Mouse (Mus musculus): ENCODE results near the gene Dpp6. TPM values are rescaled to one million over a fixed set of nuclear protein-coding genes. Genes with fewer than 3 reads are reported as not detected.

The Dpp6 gene
- total and polyA plus RNA-seq, 3 experiments: not detected

GRCm38 (mm10) chr5:27194157-27194556, 377.2 kb downstream of the Dpp6 start:
- Histone ChIP-seq H3K36me3 (ENCODE audit: control insufficient read depth in 1 of 2, insufficient read depth in 2 of 2, low read length in 2 of 2) (no peaks in the 10 kb centered on the region), H3K9ac (ENCODE audit: control insufficient read depth, low read depth, low read length, poor library complexity, severe bottlenecking) (no peak overlapping the region), H3K4me1 (ENCODE audit: control insufficient read depth in 1 of 2, insufficient read depth in 2 of 2, low read length in 2 of 2) (no peaks in the 10 kb centered on the region), H3K9me3 (replicated peaks; ENCODE audit: insufficient read depth, low read length) (no peaks in the 10 kb centered on the region), H3K79me2 (ENCODE audit: control insufficient read depth, insufficient read depth, low read length, poor library complexity) (no peaks in the 10 kb centered on the region), H3K4me3 (ENCODE audit: control insufficient read depth in 1 of 2, insufficient read depth in 1 of 2, low read depth in 2 of 2, low read length in 2 of 2) (no peak overlapping the region), H3K27ac (ENCODE audit: control insufficient read depth, low read depth, low read length) (no peak overlapping the region), H3K27me3 (ENCODE audit: control insufficient read depth in 1 of 2, insufficient read depth in 2 of 2, low read length in 2 of 2) (no peaks in the 10 kb centered on the region)
- no peak for DNase-seq (ENCODE audit: low read depth, low spot score)
- TF ChIP-seq EP300 (IDR thresholded peaks at IDR 0.05; ENCODE audit: low read depth in 1 of 2, low read length in 2 of 2): no peak
- no peak for TF ChIP-seq ZC3H11A (IDR thresholded peaks at IDR 0.05; ENCODE audit: low read depth, low read length)
- no peak for TF ChIP-seq SIN3A (IDR thresholded peaks at IDR 0.05; ENCODE audit: low read length)
- TF ChIP-seq BHLHE40 (IDR thresholded peaks at IDR 0.05; ENCODE audit: borderline replicate concordance, low read depth, low read length): no peak
- TF ChIP-seq E2F4 (IDR thresholded peaks at IDR 0.05; ENCODE audit: borderline replicate concordance, low read depth, low read length): no peak
- TF ChIP-seq ELF1 (IDR thresholded peaks at IDR 0.05; ENCODE audit: low read depth, low read length): no peak
- no peak for TF ChIP-seq USF2 (IDR thresholded peaks at IDR 0.05; ENCODE audit: borderline replicate concordance in 1 of 2, insufficient read depth in 1 of 2, low read depth in 1 of 2, low read length in 2 of 2)
- TF ChIP-seq CTCF (IDR thresholded peaks at IDR 0.05 in 2 of 3, conservative IDR thresholded peaks at IDR 0.05 in 1 of 3; ENCODE audit: control insufficient read depth in 1 of 3, insufficient read depth in 1 of 3, low read depth in 2 of 3, low read length in 3 of 3, poor library complexity in 1 of 3, severe bottlenecking in 1 of 3): no peak
- no peak for TF ChIP-seq SMC3 (IDR thresholded peaks at IDR 0.05; ENCODE audit: low read depth, low read length)
- no peak for TF ChIP-seq NRF1 (IDR thresholded peaks at IDR 0.05; ENCODE audit: insufficient read depth, low read depth, low read length, poor library complexity, severe bottlenecking)
- TF ChIP-seq RAD21 (IDR thresholded peaks at IDR 0.05; ENCODE audit: low read depth, low read length): no peak
- TF ChIP-seq CHD1 (IDR thresholded peaks at IDR 0.05; ENCODE audit: low read depth, low read length): no peak
- no peak for TF ChIP-seq POLR2A (IDR thresholded peaks at IDR 0.05; ENCODE audit: control insufficient read depth in 1 of 2, insufficient read depth in 1 of 2, low read depth in 1 of 2, low read length in 2 of 2, poor library complexity in 1 of 2)
- TF ChIP-seq NELFE (IDR thresholded peaks at IDR 0.05; ENCODE audit: low read depth, low read length): no peak
- TF ChIP-seq GATA1 (IDR thresholded peaks at IDR 0.05; ENCODE audit: low read depth, low read length): no peak
- no peak for TF ChIP-seq MAFK (IDR thresholded peaks at IDR 0.05; ENCODE audit: borderline replicate concordance, low read depth, low read length)
- TF ChIP-seq POLR2AphosphoS2 (IDR thresholded peaks at IDR 0.05; ENCODE audit: low read length): no peak

- Histone ChIP-seq H3K9ac (ENCODE audit: control insufficient read depth, low read depth, low read length, poor library complexity, severe bottlenecking) (no peak overlapping the region), H3K4me1 (ENCODE audit: control insufficient read depth in 1 of 2, insufficient read depth in 2 of 2, low read length in 2 of 2) (no peaks in the 10 kb centered on the region), H3K27ac (ENCODE audit: control insufficient read depth, low read depth, low read length) (no peak overlapping the region), H3K27me3 (ENCODE audit: control insufficient read depth in 1 of 2, insufficient read depth in 2 of 2, low read length in 2 of 2) (no peaks in the 10 kb centered on the region), H3K9me3 (replicated peaks; ENCODE audit: insufficient read depth, low read length) (no peaks in the 10 kb centered on the region), H3K4me3 (ENCODE audit: control insufficient read depth in 1 of 2, insufficient read depth in 1 of 2, low read depth in 2 of 2, low read length in 2 of 2) (no peak overlapping the region), H3K79me2 (ENCODE audit: control insufficient read depth, insufficient read depth, low read length, poor library complexity) (no peaks in the 10 kb centered on the region), H3K36me3 (ENCODE audit: control insufficient read depth in 1 of 2, insufficient read depth in 2 of 2, low read length in 2 of 2) (no peaks in the 10 kb centered on the region)
- no peak for DNase-seq (ENCODE audit: low read depth, low spot score)
- TF ChIP-seq MEF2A (IDR thresholded peaks at IDR 0.05; ENCODE audit: extremely low read depth, insufficient replicate concordance, low read depth, low read length, poor library complexity, severe bottlenecking) (no peak), RAD21 (IDR thresholded peaks at IDR 0.05; ENCODE audit: low read depth, low read length) (no peak), POLR2AphosphoS5 (IDR thresholded peaks at IDR 0.05; ENCODE audit: borderline replicate concordance, low read depth, low read length) (no peak), BHLHE40 (IDR thresholded peaks at IDR 0.05; ENCODE audit: borderline replicate concordance, low read depth, low read length) (no peak), EP300 (IDR thresholded peaks at IDR 0.05; ENCODE audit: low read depth in 1 of 2, low read length in 2 of 2) (no peak), TCF12 (IDR thresholded peaks at IDR 0.05; ENCODE audit: low read depth, low read length) (no peak), USF2 (IDR thresholded peaks at IDR 0.05; ENCODE audit: borderline replicate concordance in 1 of 2, insufficient read depth in 1 of 2, low read depth in 1 of 2, low read length in 2 of 2) (no peak), TBP (IDR thresholded peaks at IDR 0.05; ENCODE audit: low read depth, low read length) (no peak)
Measured at GRCm38 (mm10) chr5:27194975-27195374, 378.0 kb downstream of the Dpp6 start.

Data from MEL (cell line).